Mouse (Mus musculus) forebrain, postnatal 0 days (tissue): Measurements from ENCODE around the gene Cntn3. TPM values are rescaled to one million over a fixed set of nuclear protein-coding genes. Genes with fewer than 3 reads are reported as not detected.

Source experiments
- ATAC-seq: fragments of 200-750 bp; cut with Nextera tagmentation; 2 replicates; pipeline ENCODE4 v1.8.0; 2017; ENCODE audit warnings: mild to moderate bottlenecking, moderate library complexity
- DNase-seq: peaks from one replicate; pipeline ENCODE4 v3.0.0-alpha.2; 2015
- H3K27ac ChIP-seq: fragments of 300-500 bp; sonication (generic); 2 replicates; pipeline ENCODE4 v1.5.1; 2014; ENCODE audit warnings: low read depth, mild to moderate bottlenecking, antibody characterized with exemption, low read length, moderate library complexity, mixed read lengths
- H3K27me3 ChIP-seq: fragments of 300-500 bp; sonication (generic); 2 replicates; pipeline ENCODE4 v1.6.1; 2014; ENCODE audit warnings: mild to moderate bottlenecking, low read length, mixed read lengths; ENCODE audit not compliant: insufficient read depth
- H3K36me3 ChIP-seq: fragments of 300-500 bp; sonication (generic); 2 replicates; pipeline ENCODE4 v1.6.1; 2014; ENCODE audit warnings: mild to moderate bottlenecking, moderate library complexity; ENCODE audit not compliant: insufficient read depth
- H3K4me1 ChIP-seq: fragments of 300-500 bp; sonication (generic); 2 replicates; pipeline ENCODE4 v1.6.1; 2014; ENCODE audit warnings: antibody characterized with exemption; ENCODE audit not compliant: insufficient read depth
- H3K4me2 ChIP-seq: fragments of 300-500 bp; sonication (generic); 2 replicates; pipeline ENCODE4 v1.6.1; 2014; ENCODE audit warnings: low read depth, mild to moderate bottlenecking, moderate library complexity
- H3K4me3 ChIP-seq: fragments of 300-500 bp; sonication (generic); 2 replicates; pipeline ENCODE4 v1.5.1; 2014; ENCODE audit warnings: low read depth, low read length, mixed read lengths
- H3K9ac ChIP-seq: fragments of 300-500 bp; sonication (generic); 2 replicates; pipeline ENCODE4 v1.6.1; 2014; ENCODE audit warnings: mild to moderate bottlenecking
- H3K9me3 ChIP-seq: fragments of 300-500 bp; sonication (generic); 2 replicates; pipeline ENCODE4 v1.6.1; 2016; ENCODE audit warnings: low read length
- CTCF ChIP-seq: sonication (generic); IDR thresholded peaks from 2 replicates; pipeline ENCODE4 v1.5.1; 2016; ENCODE audit warnings: antibody characterized with exemption, control low read depth, low read depth
- WGBS: fragments of 180-500 bp; shearing (Covaris S2); extraction: QIAGEN DNeasy Blood & Tissue Kit; methylation state at CpG from one replicate; pipeline ENCODE4 v1.1.7; 2014; 5-methylcytosine and 5-hydroxymethylcytosine counted together
- polyA plus RNA-seq: library from polyadenylated mRNA; unstranded; fragments of >200 nt; fragmentation: Nextera tagmentation; extraction: Ambion mirVana; gene quantifications from 2 replicates; pipeline ENCODE4 v1.2.1, GENCODE M21; 2015
- total RNA-seq: library from RNA; depleted of rRNA; stranded (reverse); fragments of >200 nt; gene quantifications from 2 replicates; pipeline ENCODE4 v1.2.3, GENCODE M21; 2014

The Cntn3 gene
- total and polyA plus RNA-seq, 2 experiments from 2014 or later, result 2.6 to 10.3 TPM

DNA sequence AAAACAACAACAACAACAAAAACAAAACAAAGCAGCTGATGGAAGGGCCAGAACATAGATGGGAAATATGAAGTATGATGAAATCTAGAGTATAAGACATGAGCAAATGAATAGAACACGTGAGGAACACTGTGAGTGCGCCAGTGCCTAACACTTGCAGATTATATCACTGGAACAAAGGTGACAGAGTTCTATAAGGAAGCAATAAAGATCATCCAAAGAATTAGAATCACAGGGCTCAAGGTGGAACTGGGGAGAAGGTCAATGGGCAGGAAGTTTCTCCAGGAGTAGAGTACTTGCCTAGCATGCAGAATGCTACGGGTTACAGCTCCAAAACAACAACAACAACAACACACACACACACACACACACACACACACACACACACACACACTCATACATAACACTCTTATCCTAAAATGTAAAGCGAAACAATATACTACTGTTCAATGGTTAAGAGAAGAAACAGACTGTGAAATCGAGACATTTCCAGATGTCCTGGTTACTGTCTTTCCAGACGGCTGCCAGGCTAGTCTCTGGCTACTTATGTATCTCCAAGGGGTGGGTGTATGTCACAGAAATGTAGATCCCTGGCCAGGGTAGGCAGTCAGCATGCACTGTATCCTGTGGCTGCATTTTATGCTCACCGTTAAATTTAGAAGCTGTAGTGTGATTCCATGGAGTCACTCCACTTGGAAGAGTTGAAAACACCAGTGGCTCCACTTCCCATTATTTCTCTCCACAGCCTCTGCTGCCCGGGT, 94.4 kb downstream of the Cntn3 start:
- WGBS, result 78% methylated on average over 8 of the region's 8 CpGs
- Histone ChIP-seq H3K4me3 (no peak overlapping the region), H3K4me2 (no peak overlapping the region), H3K9ac (no peak overlapping the region), H3K36me3 (no peaks in the 10 kb centered on the region), H3K27me3 (no peaks in the 10 kb centered on the region), H3K9me3 (no peaks in the 10 kb centered on the region), H3K4me1 (no peaks in the 10 kb centered on the region), H3K27ac (no peak overlapping the region)
- TF ChIP-seq CTCF, result no peak
- DNase-seq, result no peak
- ATAC-seq, result no peak

DNA sequence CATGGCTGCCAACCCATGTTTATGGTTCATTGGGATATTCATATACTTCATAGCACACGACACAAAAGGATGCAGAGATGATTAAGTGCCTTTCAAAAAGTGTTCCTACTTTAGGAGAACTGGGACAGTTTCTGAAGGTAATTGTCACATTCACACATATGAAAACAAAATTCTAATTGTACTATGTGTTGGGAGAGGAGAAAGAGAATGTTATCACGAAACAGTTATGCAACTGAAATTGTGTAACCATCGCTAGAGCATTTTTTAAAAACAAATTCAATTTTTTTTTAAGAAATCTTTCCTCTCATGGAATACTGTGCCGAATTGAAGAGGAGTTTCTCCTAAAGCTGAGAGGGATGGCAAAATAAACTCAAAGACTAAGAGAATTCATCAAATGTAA, 134.5 kb downstream of the Cntn3 start:
- H3K27ac ChIP-seq, result no peak overlapping the region
- H3K4me1 ChIP-seq, result no peaks in the 10 kb centered on the region
- H3K9me3 ChIP-seq, result no peaks in the 10 kb centered on the region
- no peaks in the 10 kb centered on the region for H3K36me3 ChIP-seq
- WGBS, result 91% methylated on average over 4 of the region's 4 CpGs
- ATAC-seq (no peak), DNase-seq (no peak)
- H3K9ac ChIP-seq, result no peak overlapping the region
- no peak overlapping the region for H3K4me2 ChIP-seq
- no peaks in the 10 kb centered on the region for H3K27me3 ChIP-seq
- H3K4me3 ChIP-seq, result no peak overlapping the region
- TF ChIP-seq CTCF, result no peak

DNA sequence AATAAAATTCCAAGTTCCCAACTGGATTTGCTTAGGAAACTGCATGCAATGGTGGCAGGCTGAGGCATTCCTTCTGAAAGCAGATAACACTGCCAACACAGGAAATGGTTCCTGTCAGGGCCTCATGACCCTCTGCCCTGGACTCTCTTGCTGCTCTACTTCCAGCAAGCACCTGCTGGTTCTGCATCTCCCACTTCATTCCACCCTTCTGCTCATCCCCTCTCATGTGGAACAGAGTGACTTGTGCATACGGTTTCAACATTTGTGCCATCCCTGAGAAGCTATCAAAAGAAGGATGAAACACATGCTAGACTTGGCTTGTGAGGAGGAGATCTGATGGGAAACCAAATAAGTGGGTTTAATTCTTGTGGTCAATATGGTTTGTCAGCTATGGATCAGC, 145.4 kb downstream of the Cntn3 start:
- H3K4me1 ChIP-seq, result no peaks in the 10 kb centered on the region
- TF ChIP-seq CTCF, result no peak
- H3K9me3 ChIP-seq, result no peaks in the 10 kb centered on the region
- ATAC-seq (no peak), DNase-seq (no peak)
- no peak overlapping the region for H3K9ac ChIP-seq
- H3K36me3 ChIP-seq, result no peaks in the 10 kb centered on the region
- H3K4me2 ChIP-seq, result no peak overlapping the region
- no peak overlapping the region for H3K27ac ChIP-seq
- no peaks in the 10 kb centered on the region for H3K27me3 ChIP-seq
- 80% methylated on average over 1 of the region's 1 CpGs for WGBS
- H3K4me3 ChIP-seq, result no peak overlapping the region

DNA sequence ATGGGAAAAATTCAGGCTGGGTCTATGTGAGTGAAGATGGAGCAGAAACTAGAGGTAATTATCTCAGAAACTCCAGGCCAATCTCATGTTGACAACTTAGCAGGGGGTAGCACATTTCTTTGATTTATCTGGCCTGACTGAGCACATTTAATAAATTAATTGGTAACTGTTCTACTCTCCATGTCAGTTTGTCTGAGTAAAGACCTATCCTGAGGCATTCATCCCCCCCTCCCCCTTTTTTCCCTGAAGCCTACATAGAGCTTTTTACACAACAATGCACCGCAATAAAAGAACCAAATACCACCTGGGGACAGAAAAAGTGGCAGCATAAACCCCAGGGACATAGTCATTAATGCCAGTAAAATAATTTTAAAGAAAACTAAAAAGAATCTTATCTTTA, 151.1 kb downstream of the Cntn3 start:
- no peaks in the 10 kb centered on the region for H3K27me3 ChIP-seq
- no peak overlapping the region for H3K4me3 ChIP-seq
- no peak for ATAC-seq
- H3K9ac ChIP-seq, result no peak overlapping the region
- H3K4me1 ChIP-seq, result no peaks in the 10 kb centered on the region
- H3K4me2 ChIP-seq, result no peak overlapping the region
- H3K36me3 ChIP-seq, result no peaks in the 10 kb centered on the region
- H3K9me3 ChIP-seq, result no peaks in the 10 kb centered on the region
- no peak for TF ChIP-seq CTCF
- WGBS, result 27% methylated on average over 1 of the region's 1 CpGs
- H3K27ac ChIP-seq, result no peak overlapping the region
- no peak for DNase-seq

DNA sequence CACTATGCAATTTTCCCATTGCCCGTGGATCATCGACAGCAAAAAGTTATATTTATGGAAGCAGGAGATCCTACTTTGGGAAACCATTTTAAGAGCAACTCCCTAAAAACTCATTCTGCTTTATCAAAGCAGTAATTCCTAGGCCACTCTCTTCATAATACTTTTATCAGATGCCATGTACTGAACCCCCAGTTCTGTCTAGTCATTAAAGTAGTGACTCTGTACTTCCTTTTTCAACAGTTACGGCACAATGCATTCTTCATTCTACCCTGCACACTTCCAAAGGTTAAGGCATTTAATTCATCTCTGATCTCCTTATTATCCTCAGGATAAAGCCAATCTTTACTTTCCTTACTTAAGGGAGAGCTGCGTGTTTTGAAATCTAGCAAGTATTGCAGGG, 184.3 kb downstream of the Cntn3 start:
- Histone ChIP-seq H3K27me3 (no peaks in the 10 kb centered on the region), H3K27ac (no peak overlapping the region), H3K4me2 (no peak overlapping the region), H3K4me3 (no peak overlapping the region), H3K36me3 (no peaks in the 10 kb centered on the region), H3K9ac (no peak overlapping the region), H3K9me3 (no peaks in the 10 kb centered on the region), H3K4me1 (no peaks in the 10 kb centered on the region)
- no peak for DNase-seq
- no peak for ATAC-seq
- TF ChIP-seq CTCF, result no peak
- 74% methylated on average over 4 of the region's 4 CpGs for WGBS

DNA sequence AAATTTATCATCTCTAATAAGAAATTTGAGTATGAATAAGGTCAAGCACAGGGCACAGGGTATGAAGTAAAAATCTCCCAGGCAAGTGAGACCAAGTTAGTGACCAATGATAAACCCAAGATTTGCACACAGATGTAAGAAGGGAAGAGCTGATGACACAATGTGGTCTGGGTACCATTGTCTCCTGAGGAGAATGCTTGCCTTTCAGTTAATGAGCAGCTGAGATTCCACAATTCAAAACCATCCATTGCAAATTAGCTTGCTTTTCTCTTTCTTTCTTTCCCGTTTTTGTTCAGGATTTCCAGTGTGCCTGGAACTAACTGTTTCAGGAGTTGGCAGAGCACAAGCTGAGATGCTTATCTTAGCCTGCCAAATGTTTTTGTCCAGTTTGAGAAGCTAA, 200.8 kb downstream of the Cntn3 start:
- DNase-seq (no peak), ATAC-seq (no peak)
- WGBS, result 6% methylated on average over 1 of the region's 1 CpGs

DNA sequence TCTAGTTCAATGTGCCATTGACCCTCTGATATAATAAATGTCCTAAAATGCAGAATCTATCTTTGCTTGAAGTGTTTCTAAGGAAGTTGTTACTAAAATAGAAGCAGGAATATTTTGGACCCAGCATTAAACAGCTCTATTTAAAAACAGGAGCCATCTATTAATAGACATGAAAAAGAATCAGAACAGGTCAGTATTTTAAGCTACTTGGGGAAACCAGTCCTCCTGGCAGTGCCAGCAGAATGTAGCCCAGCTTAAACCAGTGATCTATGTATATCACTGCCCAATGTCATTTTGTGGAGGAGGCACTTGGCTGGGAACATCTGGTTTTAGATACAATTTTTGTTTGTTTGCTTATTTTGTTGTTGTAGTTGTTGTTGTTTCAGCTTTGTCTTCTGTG, 209.0 kb downstream of the Cntn3 start:
- no peak overlapping the region for H3K4me2 ChIP-seq
- no peak for ATAC-seq
- no peak overlapping the region for H3K27ac ChIP-seq
- H3K9me3 ChIP-seq, result no peaks in the 10 kb centered on the region
- no peak overlapping the region for H3K4me3 ChIP-seq
- H3K9ac ChIP-seq, result no peak overlapping the region
- H3K27me3 ChIP-seq, result no peaks in the 10 kb centered on the region
- H3K36me3 ChIP-seq, result no peaks in the 10 kb centered on the region
- H3K4me1 ChIP-seq, result no peaks in the 10 kb centered on the region
- DNase-seq, result no peak
- no peak for TF ChIP-seq CTCF

More for the DNA sequence above, 200.8 kb downstream of the Cntn3 start:
- no peaks in the 10 kb centered on the region for H3K9me3 ChIP-seq
- H3K27me3 ChIP-seq, result no peaks in the 10 kb centered on the region
- H3K27ac ChIP-seq, result no peak overlapping the region
- no peak for TF ChIP-seq CTCF
- no peaks in the 10 kb centered on the region for H3K36me3 ChIP-seq
- H3K9ac ChIP-seq, result no peak overlapping the region
- H3K4me2 ChIP-seq, result no peak overlapping the region
- H3K4me1 ChIP-seq, result no peaks in the 10 kb centered on the region
- H3K4me3 ChIP-seq, result no peak overlapping the region
